Mouse (Mus musculus) kidney, postnatal 0 days (tissue): ENCODE measurements at regions not wholly inside any gene's neighbourhood (a gene's known extent, or its start where the extent isn't known, plus 50 kb on each side); places are given as distances from the start of the nearest gene placed in this dataset.
A peak's percentile ranks its signal among the peaks of the same experiment; 100 is the strongest.

Source experiments
- ATAC-seq: fragments of 200-750 bp; cut with Nextera tagmentation; replicated peaks from 2 replicates; pipeline ENCODE4 v1.8.0; 2017; ENCODE audit warnings: low read depth, moderate number of reproducible peaks, moderate TSS enrichment, moderate library complexity; ENCODE audit not compliant: low FRiP score
- DNase-seq: peaks from one replicate; pipeline ENCODE4 v3.0.0-alpha.2; 2016; ENCODE audit warnings: low spot score
- H3K27ac ChIP-seq: fragments of 300-500 bp; sonication (generic); 2 replicates; pipeline ENCODE4 v1.5.1; 2014; ENCODE audit warnings: mild to moderate bottlenecking
- H3K27me3 ChIP-seq: fragments of 300-500 bp; sonication (generic); 2 replicates; pipeline ENCODE4 v1.6.1; 2014; ENCODE audit warnings: low read length, mixed read lengths; ENCODE audit not compliant: insufficient read depth
- H3K36me3 ChIP-seq: fragments of 300-500 bp; sonication (generic); 2 replicates; pipeline ENCODE4 v1.6.1; 2014; ENCODE audit warnings: low read length, mixed read lengths; ENCODE audit not compliant: insufficient read depth
- H3K4me1 ChIP-seq: fragments of 300-500 bp; sonication (generic); replicated peaks from 2 replicates; pipeline ENCODE4 v1.6.1; 2014; ENCODE audit warnings: antibody characterized with exemption, low read length, mixed read lengths; ENCODE audit not compliant: insufficient read depth
- H3K4me2 ChIP-seq: fragments of 300-500 bp; sonication (generic); 2 replicates; pipeline ENCODE4 v1.6.1; 2014; ENCODE audit warnings: mild to moderate bottlenecking, low read length, moderate library complexity, mixed read lengths
- H3K4me3 ChIP-seq: fragments of 300-500 bp; sonication (generic); replicated peaks from 2 replicates; pipeline ENCODE4 v1.5.1; 2014; ENCODE audit warnings: low read depth, low read length
- H3K9ac ChIP-seq: fragments of 300-500 bp; sonication (generic); 2 replicates; pipeline ENCODE4 v1.6.1; 2014; ENCODE audit warnings: low read depth, low read length
- H3K9me3 ChIP-seq: fragments of 300-500 bp; sonication (generic); replicated peaks from 2 replicates; pipeline ENCODE4 v1.6.1; 2016; ENCODE audit warnings: low read length, inconsistent platforms, mixed read lengths
- CTCF ChIP-seq: IDR thresholded peaks from 2 replicates; pipeline ENCODE4 v1.5.1; 2016; ENCODE audit warnings: antibody characterized with exemption, low read depth, mild to moderate bottlenecking, moderate library complexity
- WGBS: fragments of 180-500 bp; shearing (Covaris S2); extraction: QIAGEN DNeasy Blood & Tissue Kit; methylation state at CpG from one replicate; pipeline ENCODE4 v1.1.7; 2014; 5-methylcytosine and 5-hydroxymethylcytosine counted together

DNA sequence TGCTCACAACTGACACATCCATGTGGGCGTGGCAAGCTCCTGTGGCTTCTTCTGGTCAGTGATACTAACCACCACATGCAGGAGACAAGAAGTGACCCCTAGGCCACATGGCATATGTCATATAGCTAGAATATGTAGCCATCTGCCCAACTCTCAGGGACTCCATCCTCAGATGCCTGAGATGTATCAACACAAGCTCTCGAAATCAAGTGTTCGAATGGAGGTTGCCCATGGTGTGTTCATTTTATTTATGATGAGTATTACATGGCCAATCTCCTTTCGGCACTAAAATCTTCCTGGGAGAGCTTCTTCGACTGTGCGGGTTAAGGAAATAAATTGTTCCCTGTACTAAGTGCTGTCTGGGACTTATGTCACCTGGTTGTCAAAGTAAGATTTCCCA, 138.8 kb upstream of the Rtl1 start:
- TF ChIP-seq CTCF, result no peak
- ATAC-seq (no peak), DNase-seq (no peak)
- WGBS, result 93% methylated on average over 6 of the region's 6 CpGs
- Histone ChIP-seq H3K4me3 (no peak overlapping the region), H3K4me2 (no peak overlapping the region), H3K27me3 (no peaks in the 10 kb centered on the region), H3K4me1 (no peaks in the 10 kb centered on the region), H3K9ac (no peak overlapping the region), H3K9me3 (no peaks in the 10 kb centered on the region), H3K27ac (no peak overlapping the region), H3K36me3 (no peaks in the 10 kb centered on the region)

DNA sequence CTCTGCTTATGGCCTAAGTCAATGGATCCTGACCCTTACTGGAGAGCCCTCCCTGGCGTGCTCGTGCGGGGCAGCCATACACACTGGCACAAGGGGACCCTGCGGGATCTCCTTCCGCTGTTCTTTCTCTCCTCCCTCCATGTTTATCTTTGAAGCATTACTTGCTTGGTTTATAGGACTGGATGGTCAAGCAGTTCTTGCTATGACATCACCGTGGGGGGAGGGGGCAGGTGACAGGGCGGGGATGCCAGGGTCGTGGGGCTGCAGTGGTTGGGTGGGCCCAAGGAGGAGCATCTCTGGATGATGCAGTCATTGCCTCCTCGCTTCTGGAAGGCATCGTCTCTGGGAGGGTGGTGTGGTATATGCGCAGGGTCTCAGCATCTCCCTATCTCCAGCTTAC, 142.4 kb upstream of the Rtl1 start:
- H3K9ac ChIP-seq, result no peak overlapping the region
- no peak overlapping the region for H3K27ac ChIP-seq
- DNase-seq (no peak), ATAC-seq (no peak)
- H3K4me2 ChIP-seq, result no peak overlapping the region
- no peaks in the 10 kb centered on the region for H3K27me3 ChIP-seq
- H3K36me3 ChIP-seq, result no peaks in the 10 kb centered on the region
- no peaks in the 10 kb centered on the region for H3K9me3 ChIP-seq
- H3K4me1 ChIP-seq, result no peaks in the 10 kb centered on the region
- no peak for TF ChIP-seq CTCF
- 95% methylated on average over 11 of the region's 11 CpGs for WGBS
- H3K4me3 ChIP-seq, result no peak overlapping the region

DNA sequence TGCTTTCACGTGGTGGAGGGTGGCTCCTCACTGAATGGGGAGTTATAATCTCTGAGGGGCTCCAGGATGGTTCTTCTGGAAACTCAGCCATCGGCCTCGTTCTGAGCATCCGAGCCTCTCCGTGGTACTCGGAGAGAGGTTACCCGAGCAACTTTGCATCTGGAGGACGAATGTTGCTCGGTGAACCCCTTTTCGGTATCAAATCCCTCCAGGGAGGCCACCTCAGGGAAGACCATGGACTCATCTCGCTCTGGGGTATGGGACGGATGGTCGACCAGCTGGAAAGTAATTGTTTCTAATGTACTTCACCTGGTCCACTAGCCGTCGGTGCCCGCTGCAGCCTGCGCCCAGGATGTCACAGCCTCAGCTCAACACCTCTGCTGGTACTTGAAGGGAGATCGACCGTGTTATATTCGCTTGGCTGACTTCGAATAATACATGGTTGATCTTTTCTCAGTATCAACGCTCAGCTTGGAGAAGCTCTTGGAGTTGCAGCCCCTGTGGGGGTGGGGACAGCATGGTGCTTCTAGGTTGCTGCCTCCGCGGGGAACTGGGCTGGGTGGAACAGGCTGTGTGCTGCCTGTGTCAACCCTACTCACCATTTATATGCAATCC, 143.0 kb upstream of the Rtl1 start:
- no peaks in the 10 kb centered on the region for H3K36me3 ChIP-seq
- no peak; the same call in 1 of the 2 replicates for ATAC-seq
- no peak overlapping the region for H3K4me3 ChIP-seq
- no peak overlapping the region for H3K27ac ChIP-seq
- 63% methylated on average over 24 of the region's 24 CpGs for WGBS
- no peak overlapping the region for H3K9ac ChIP-seq
- H3K9me3 ChIP-seq, result no peaks in the 10 kb centered on the region
- H3K4me1 ChIP-seq, result no peaks in the 10 kb centered on the region
- TF ChIP-seq CTCF, result no peak
- H3K27me3 ChIP-seq, result no peaks in the 10 kb centered on the region
- peak; percentile 14 for DNase-seq
- H3K4me2 ChIP-seq, result no peak overlapping the region

DNA sequence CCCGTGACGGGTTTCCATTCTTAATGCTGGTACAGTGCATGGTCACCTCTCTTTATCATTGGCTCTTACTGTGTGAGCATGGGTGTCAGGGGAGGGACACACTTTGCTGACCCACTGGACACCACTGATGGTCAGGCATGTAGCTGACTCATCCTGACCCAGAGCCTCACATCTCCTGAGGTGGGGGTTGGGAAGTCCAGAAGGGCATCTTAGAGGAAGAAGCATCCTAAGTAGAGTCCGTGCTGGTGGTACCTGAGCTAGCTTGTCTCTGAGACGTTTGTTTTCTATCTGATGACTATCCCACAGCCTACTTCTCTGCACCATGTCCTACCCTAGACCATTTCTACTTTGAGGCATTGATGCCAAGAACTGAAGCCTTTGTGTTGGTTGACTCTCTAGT, 144.1 kb upstream of the Rtl1 start:
- no peak overlapping the region for H3K27ac ChIP-seq
- WGBS, result 87% methylated on average over 4 of the region's 4 CpGs
- no peak overlapping the region for H3K9ac ChIP-seq
- DNase-seq (no peak), ATAC-seq (no peak)
- no peaks in the 10 kb centered on the region for H3K27me3 ChIP-seq
- H3K4me1 ChIP-seq, result no peaks in the 10 kb centered on the region
- no peak overlapping the region for H3K4me3 ChIP-seq
- H3K36me3 ChIP-seq, result no peaks in the 10 kb centered on the region
- TF ChIP-seq CTCF, result no peak
- H3K9me3 ChIP-seq, result no peaks in the 10 kb centered on the region
- no peak overlapping the region for H3K4me2 ChIP-seq

DNA sequence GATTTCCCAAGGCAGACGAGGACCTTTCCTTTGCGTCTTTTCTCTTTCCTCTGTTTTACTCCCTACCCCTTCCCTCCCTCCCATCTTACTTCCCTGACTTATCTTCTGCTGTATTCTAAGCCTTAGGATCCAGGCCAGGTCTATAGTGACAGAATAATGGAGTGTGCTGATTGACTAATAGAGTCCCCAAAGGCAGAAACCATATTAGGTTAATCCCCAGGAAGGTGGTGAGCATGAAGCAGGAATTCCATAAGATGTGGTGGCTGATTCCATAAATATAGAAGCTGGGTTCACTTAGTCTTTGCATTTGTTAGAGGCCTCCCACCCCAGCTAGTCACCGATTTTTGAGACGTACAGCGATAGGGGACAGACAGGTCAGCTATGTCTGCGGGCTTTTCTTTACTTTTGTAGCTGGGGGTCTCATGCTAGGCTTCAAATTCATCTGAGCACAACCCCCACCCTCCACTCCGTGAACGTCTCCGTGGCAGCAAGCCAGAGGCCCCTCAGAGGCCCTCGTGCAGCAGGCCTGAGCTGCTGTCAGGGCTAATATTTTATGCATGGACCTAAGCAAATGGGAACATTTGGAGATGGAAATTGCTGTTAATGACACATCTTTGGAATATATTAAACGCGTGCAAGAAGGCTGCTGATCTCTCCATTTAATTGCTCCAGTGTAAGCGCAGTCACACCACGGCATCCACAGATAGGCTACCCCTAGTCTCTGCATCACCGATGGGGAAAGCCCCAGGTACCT, 145.8 kb upstream of the Rtl1 start:
- Histone ChIP-seq H3K27ac (no peak overlapping the region), H3K9me3 (no peaks in the 10 kb centered on the region), H3K9ac (no peak overlapping the region), H3K36me3 (no peaks in the 10 kb centered on the region), H3K27me3 (no peaks in the 10 kb centered on the region), H3K4me2 (no peak overlapping the region), H3K4me3 (no peak overlapping the region), H3K4me1 (0 out of 2 replicates have a peak, but pooled peaks cover 6% of the 10 kb centered on the region)
- ATAC-seq (no peak), DNase-seq (peak; percentile 8)
- no peak for TF ChIP-seq CTCF
- WGBS, result 52% methylated on average over 15 of the region's 15 CpGs

DNA sequence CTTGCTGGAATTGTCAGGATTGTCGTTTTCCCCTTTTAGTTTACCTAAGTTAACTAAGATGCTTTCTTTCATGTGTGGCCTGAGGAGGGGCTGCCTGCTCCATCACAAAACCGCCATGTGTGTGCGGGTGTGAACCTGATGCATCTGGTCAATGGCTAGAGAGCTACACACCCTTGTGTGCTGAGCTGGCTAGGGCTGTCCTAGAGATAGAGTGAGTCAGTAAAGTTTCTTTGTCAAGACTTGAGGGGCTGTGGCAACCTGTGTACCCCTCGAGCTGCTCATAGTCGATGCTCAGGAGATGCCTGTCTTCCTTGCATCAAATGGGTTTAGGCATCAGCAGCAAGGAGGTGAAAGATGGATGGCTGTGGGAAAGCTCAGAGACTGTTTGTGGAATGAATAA, 147.1 kb upstream of the Rtl1 start:
- Histone ChIP-seq H3K27me3 (no peaks in the 10 kb centered on the region), H3K9me3 (no peaks in the 10 kb centered on the region), H3K9ac (no peak overlapping the region), H3K4me2 (no peak overlapping the region), H3K36me3 (no peaks in the 10 kb centered on the region), H3K4me1 (0 out of 2 replicates have a peak, but pooled peaks cover 6% of the 10 kb centered on the region), H3K27ac (no peak overlapping the region), H3K4me3 (no peak overlapping the region)
- no peak for ATAC-seq
- TF ChIP-seq CTCF, result no peak
- no peak for DNase-seq
- WGBS, result 68% methylated on average over 5 of the region's 5 CpGs

DNA sequence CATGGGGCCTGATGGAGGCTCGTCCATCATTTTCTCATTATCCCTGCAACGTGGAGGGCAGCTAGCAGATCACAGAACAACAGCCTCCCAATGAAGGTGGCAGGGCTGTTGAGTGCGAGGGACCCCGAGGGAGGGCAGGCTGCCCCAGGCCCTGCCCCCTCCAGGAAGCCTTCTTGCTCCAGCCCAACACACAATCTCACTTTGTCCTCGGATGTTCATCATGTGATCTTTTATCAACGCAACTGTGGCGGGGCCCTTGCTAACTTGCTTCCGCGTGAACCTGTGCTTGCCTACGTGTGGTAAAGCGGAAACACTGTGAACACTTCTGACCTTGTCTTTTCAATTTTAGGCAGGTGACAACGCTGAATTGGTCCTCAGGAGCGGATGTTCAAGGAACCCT, 147.6 kb upstream of the Rtl1 start:
- WGBS, result 66% methylated on average over 13 of the region's 13 CpGs
- Histone ChIP-seq H3K27me3 (no peaks in the 10 kb centered on the region), H3K4me3 (no peak overlapping the region), H3K4me2 (no peak overlapping the region), H3K9ac (no peak overlapping the region), H3K9me3 (no peaks in the 10 kb centered on the region), H3K4me1 (0 out of 2 replicates have a peak, but pooled peaks cover 6% of the 10 kb centered on the region), H3K36me3 (no peaks in the 10 kb centered on the region), H3K27ac (no peak overlapping the region)
- TF ChIP-seq CTCF, result no peak
- ATAC-seq (no peak), DNase-seq (no peak)
